Mouse (Mus musculus) liver, adult (tissue): ENCODE measurements around the gene Srrm3.

Experiments
- GATA4 ChIP-seq: IDR thresholded peaks from 2 replicates; pipeline ENCODE4 v1.6.1; 2014; ENCODE audit warnings: mild to moderate bottlenecking, low read length; ENCODE audit not compliant: insufficient replicate concordance

Gene Srrm3

DNA sequence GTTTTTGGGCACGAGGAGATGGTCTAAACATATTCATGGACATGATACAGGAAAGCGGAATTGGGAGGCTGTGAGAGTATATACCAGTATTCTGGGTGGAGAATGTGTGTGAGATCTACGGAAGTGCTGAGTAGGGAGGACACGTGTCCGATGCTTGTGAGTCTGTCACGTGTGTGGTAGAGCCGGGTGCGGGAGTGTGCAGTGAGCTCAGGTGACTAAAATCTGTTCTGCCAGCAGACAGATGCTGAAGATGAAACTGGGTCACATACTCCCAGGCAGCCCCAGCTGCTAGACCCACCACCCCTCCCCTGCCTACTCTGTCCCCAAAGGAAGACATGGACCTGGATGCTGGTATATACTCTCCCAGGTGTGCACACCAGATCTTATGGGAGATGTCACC, 4.0 kb upstream of the Srrm3 start:
- no peak for TF ChIP-seq GATA4

GRCm38 (mm10) chr5:135803135-135803534, 3.6 kb upstream of the Srrm3 start:
- TF ChIP-seq GATA4, result no peak

- TF ChIP-seq GATA4, result no peak
Measured at GRCm38 (mm10) chr5:135803676-135804075, 3.0 kb upstream of the Srrm3 start.

DNA sequence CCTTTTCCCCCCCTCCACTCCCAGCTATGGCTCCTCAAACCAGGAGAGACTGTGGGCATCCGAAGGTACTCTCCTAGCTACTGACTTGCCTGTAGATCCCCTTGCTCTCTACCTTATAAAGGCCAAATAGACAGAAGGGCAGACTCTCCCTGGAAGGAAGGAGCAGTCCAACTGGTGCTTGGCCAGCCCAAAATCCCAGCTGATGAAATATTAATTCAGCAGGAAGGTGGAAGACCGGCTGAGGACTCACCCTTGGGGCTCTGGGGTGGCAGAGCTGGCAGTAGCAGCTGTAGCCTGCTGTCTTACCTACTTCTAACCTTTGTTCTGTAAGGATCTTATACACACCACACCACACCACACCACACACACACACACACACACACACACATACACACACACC, 2.0 kb upstream of the Srrm3 start:
- no peak for TF ChIP-seq GATA4

DNA sequence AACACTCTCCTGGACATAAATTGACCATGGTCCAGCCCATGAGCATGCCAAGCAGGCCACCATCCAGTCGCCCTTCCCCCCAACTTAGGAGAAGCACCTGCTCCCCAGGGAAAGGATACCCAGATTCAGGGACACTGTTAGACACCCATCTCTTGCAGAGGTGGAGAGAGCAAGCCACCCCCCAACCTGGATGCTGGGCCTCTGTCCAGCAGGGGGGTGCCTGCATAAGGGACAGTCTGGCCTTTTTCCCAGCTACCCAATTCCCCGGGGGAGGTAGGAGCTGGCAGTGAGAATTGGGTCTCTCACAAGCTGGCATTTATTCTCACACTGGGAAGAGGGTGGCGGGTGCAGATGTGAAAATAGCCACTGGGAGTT, 560 bp downstream of the Srrm3 start:
- TF ChIP-seq GATA4, result no peak

GRCm38 (mm10) chr5:135812991-135813390, 6.3 kb downstream of the Srrm3 start:
- no peak for TF ChIP-seq GATA4

GRCm38 (mm10) chr5:135818491-135818890, 11.8 kb downstream of the Srrm3 start:
- TF ChIP-seq GATA4, result no peak

DNA sequence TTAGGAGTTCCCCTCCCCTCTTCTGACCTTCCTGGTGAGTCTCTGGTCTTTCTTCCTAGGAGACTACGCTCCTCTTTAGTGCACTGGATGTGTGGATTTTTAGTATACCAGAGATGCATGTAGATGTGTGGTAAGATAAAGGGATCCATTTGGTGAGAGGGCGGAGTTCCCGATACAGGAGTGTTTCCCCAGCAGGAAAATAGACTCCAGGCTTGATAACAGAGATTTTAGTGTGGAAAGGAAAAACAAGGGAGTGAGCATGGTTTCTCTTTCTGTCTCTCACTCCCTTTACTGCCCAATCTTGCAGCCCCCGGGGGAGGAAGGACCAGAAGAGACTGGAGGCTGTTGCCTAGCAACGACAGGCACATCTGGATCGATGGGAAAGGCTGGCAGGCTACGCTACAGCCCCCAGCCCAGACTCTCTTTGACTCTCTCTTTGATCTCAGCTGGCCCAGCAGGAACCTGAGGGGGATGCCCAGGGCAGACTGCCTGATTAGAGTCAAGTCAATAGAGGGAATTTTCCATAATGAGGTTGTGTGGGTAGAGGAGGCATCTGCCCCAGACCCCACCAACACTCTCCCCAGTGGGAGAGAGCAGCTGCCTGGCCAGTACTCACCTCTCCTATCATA, 15.7 kb downstream of the Srrm3 start:
- TF ChIP-seq GATA4, result no peak

- no peak for TF ChIP-seq GATA4
Measured at GRCm38 (mm10) chr5:135824517-135824916, 17.8 kb downstream of the Srrm3 start.

- no peak for TF ChIP-seq GATA4
Measured at GRCm38 (mm10) chr5:135826225-135826624, 19.5 kb downstream of the Srrm3 start.

DNA sequence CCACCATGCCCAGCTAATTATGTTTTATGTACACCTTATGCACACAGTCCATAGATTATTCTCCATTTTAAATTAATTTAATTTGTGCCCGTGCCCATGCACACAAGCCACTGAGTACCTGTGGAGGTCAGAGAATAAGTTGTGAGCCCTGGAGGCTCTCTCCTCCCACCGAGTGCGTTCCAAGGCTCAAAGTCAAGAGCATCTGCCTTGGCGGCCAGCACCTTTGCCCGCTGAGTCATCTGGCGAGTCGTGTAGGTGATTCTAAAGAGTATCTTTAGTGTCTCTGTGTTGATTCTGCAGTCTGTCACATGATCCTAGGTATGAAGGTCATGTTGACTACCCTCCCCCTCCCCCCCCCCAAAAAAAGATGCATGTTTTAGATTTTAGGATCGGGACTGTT, 22.7 kb downstream of the Srrm3 start:
- no peak for TF ChIP-seq GATA4

DNA sequence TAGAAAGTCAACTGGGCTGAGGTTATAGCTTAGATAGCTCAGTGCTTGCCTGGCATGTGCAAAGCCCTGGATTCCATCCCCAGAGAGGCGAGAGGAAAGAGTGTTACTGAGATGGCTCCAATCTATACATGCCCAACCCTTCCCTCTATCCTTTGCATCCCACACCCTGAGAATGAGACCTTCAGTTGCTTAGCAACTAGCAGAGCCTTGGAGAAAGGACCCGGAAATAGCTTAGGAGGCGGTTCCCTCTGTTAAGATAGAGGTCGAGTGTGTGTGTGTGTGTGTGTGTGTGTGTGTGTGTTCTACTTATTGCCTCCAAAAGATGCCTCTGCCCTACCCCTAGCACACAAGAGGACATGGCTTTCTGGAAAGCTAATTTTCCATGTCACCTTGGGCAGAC, 26.0 kb downstream of the Srrm3 start:
- TF ChIP-seq GATA4, result no peak

DNA sequence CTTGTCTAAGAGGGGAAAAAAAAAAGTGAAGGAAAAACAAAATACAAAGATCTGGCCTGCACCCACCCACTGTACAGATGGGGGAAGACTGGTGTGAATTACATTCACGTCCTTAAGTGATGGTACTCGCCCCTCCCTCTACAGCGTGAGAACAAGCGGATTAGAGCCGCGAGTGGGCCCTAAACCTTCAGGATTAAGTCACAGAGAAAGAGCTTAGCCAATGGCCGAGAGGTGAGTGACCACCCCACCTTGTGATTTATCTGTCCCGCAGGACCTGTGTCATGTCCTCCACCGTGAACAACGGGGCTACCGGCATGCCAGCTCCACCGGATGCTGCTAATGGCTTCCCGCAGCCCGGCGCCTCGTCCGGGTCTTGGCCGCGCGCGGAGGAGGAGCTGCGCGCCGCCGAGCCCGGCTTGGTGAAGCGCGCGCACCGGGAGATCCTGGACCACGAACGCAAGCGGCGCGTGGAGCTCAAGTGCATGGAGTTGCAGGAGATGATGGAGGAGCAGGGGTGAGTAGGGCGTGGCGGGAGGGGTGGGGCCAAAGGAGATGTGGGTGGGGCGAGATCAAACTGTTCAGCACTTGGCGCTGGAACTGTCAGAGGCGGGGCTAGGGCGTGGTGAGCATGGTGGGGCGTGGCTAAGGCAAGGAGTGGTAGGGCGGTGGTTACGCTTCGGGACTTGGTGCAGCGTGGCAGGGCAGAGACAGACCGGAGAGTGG, 28.2 kb downstream of the Srrm3 start:
- TF ChIP-seq GATA4, result no peak

DNA sequence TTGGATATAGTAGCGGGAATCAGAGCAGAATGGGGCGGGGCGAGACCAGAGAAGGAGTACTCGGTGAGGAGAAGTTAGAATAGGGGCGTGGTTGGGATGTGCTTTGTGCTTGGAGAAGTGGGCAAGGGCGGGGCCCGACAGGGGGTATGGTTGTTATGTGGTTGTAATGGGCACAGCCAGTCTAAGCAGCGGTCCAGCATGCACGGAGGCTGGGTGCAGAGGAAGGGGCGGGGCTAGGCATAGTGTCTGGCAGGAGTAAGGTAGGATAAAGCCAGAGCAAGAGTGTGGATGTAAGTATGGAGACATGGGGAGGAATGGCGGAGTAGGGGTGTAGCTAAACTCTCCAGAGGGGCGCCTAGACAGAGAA, 28.8 kb downstream of the Srrm3 start:
- no peak for TF ChIP-seq GATA4

- TF ChIP-seq GATA4, result no peak
Measured at GRCm38 (mm10) chr5:135835981-135836380, 29.3 kb downstream of the Srrm3 start.

- TF ChIP-seq GATA4, result no peak
Measured at GRCm38 (mm10) chr5:135841651-135842050, 35.0 kb downstream of the Srrm3 start.

DNA sequence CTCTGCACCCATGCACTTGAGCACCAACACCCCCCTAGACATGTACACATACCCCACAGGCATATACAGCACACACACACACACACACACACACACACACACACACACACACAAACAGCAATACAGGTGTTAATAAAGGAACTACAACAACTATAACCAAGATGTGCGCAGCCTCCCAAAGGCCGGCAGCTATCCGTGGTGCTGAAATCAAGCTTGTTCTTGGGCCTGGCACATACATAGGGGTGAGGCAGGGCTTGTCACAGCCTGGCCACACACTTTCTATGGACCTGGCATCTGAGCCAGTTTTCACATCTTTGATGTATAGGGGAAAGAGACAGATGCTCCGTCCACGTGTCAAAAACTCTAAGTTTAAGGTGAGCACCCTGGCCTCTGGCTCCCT, 36.7 kb downstream of the Srrm3 start:
- TF ChIP-seq GATA4, result no peak
